Mouse (Mus musculus) urinary bladder, postnatal 25 days (tissue): Measurements from ENCODE around the gene Trim7.
"Not testable (repeated sequence)": the region's sequence is repeated elsewhere in the genome, so short reads cannot be mapped to it uniquely, and the experiment has no call there.

ENCODE experiments used
- DNase-seq: peaks from one replicate; pipeline ENCODE4 v3.0.0; 2022; ENCODE audit warnings: low spot score

The Trim7 gene

DNA sequence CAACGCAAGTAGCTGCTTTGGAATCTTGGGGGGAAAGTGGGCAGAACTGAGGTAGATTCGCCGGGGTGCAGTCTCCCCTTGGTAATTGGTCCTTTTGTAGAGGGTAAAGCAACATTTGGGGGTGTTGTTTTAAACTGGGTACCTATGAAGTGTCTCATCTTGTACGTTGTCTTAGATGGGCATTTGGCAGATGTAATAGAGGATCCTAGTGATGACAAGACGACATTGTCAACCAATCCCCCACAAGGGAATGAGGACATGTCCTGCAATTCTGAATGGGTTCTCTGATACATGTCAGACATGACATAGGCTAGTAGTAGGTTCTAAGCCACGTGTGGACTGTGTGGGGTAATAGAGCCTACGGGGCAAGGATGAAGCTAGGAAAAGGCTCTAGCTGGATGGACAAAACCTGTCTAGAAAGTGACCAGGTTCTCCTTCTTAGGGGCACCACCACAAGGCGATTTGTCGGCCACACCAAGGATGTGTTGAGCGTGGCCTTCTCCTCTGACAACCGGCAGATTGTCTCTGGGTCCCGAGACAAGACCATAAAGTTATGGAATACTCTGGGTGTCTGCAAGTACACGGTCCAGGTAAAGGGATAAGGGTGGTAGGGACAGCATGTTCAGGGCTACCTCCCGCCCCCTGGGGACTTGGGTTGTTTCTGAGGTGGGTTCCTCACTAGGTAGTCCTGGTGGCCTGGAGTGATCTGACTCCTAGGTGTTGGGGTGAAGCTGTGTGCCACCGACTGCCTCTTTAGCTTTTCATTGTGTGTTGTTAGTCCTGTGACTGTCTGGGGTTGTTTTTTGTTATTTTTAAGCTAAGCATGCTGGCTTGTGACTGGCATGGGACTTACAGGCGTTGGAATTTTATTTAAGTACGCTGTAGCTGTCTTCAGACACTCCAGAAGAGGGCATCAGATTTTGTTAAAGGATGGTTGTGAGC, 23.8 kb upstream of the Trim7 start:
- DNase-seq: no peak

DNA sequence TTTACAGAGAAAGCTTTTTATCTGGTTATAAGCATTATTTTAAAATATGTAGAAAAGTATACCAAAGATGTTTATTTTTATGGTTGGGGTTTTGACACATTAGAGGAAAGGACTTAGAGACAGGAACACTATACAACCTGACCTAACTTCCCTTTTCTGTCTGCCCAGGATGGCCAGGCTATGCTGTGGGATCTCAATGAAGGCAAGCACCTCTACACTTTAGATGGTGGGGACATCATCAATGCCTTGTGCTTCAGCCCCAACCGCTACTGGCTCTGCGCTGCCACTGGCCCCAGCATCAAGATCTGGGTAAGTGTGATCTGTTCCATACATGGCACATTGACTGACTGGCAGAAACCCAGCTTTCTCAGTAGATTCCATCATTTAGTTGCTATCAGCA, 22.0 kb upstream of the Trim7 start:
- DNase-seq: no peak

DNA sequence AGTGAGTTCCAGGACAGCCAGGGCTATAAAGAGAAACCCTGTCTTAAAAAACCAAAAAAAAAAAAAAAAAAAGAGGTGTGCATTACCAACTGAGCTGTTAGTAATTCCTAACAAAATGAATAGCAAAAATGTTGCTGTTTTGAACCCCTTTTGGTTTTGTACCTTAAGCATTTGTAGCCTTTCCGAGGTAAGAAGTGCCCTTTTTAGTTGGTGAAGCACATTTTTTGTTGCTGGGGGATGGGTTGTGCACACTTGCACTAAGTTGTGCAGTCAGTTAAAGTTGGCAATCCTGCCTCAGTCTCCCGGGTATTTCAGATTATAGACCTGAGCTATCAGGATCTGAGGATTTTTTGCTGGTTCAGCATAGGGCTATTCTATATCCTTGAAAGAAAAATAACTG, 21.0 kb upstream of the Trim7 start:
- DNase-seq: no peak

DNA sequence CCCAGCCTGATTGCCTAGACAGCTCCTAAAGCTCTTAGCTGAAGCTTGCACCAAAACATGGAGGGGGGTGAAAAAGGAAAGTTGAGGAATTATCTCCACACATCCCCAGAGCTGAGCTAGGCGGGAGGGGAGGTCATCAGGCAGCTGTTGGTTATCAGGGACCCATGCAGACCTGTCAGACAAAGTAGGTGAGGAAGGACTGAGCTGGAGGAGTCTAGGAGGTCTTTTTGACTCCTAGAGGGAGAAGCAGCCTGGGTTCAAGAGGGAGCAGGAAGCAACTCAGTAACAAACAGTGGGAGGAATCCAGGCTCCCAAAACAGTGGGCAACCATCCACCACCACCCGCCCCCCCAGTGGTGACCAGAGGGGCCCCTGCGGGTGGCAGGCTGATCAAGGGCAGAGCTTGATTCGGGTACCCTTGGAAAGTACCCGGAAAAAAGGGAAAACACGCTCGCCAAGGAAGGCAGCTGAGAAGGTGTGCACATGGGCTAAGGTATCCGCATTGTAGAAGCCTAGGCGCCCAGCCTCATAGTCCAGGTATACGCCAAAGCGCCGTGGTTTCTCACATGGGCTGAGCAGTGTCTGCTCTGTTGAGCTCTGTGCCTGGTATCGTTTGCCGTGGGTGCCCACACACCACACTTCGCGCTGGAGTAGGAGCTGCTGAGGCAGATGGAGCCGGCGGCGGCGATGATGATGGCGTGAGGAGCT, 18.9 kb upstream of the Trim7 start:
- no peak for DNase-seq

DNA sequence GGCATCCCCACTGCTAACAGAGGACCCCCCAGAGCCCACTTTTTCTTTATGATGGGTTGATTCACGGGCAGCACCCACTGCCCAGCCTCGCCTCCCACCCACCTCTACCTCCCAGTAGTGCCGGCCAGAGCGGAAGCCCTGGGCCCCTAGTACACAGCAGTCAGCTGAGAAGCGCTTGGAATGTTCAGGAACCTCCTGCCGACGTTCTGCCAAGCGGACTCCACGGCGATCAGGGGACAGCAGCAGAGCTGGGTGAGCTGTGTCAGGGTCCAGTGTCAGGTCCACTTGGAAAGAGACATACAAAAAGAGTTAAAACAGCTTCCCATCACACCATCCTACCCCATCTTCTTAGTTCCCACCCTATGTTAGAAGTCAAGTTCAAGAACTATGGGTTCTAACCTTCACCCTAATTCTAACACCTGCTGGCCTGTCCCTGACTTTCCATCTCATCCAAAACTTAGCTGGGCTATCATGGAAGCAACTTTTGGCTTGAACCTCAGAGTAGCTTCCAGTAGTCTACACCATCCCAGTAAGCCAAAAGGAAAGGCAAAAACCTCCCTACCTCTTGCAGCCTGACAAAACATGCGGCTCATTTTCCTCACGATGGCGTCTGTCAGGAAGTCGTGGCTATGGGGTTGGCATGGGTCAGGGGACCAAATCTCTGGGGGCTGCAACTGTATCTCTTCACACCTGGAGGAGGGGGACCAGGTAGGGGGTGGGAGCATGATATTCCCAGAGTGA, 18.2 kb upstream of the Trim7 start:
- no peak for DNase-seq

DNA sequence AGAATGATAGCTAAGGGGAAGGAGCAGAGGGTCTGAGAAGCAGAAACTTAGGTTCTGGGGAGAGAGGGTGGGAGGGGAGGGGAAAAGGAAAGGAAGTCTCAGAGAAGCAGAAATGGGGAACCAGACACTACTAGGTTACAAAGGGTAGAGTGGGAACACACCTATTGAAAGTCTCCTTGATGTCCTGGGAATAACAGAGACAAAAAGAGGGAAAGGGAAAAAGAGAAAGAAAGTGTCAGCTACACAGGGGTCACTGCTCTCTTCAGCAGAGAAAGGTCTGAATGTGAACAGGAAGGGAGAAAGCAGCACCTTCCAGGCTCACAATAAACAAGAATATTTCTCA, 17.7 kb upstream of the Trim7 start:
- DNase-seq: no peak

GRCm38 (mm10) chr11:48808737-48809433, 17.1 kb upstream of the Trim7 start:
- DNase-seq: no peak

DNA sequence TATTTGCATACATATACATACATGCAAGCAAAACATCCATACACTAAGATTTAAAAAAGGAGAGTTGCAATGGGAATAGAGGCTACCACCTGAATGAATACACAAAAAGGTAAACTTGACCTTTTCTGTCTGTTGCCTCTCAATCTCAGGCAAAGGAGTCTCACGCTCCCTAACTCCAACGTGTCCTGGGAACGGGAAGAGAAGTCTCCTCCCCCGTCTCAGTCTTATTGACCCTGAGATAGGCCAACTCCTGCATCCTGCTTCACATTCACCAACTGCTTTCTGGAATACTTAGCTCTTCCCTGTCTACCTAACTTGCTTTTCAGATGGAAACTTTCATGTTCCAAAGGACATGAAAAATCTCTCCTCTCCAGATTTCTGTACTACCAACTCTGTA, 16.5 kb upstream of the Trim7 start:
- no peak for DNase-seq

DNA sequence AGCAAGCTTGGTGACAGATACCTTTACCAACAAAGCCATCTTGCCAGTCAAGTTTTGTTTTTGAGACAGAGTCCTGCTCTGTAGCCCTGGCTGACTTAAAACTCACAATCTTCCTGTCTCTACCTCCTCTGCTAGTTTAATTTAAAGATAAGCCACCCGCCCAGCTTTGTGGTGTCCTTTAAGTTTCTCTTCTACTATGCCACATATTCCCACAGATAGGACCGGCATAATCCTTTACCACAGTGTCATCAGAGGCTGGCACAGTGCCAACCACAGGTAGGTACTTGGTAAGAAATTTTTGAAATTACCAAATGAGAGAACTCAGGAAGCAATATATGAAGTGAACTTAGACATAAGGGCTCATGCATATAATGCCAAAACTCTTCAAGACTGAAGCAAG, 15.8 kb upstream of the Trim7 start:
- no peak for DNase-seq

DNA sequence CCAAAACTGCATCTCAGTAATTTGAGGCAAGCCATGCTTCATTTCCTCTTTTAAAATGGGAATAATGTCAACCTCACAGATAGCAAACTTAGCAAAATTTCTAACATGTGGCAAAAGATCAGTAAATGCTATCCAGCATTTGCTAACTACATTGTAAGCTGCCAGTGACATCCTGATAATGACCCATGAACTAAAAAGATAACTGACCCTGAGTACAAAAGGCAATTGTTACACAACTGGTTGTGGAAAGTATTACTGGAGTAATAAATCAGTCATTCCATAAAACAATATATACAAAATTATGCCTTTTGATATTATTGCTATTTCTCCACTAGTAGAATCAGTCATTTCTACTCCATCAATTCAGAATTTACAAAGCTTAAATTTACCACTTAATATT, 12.2 kb upstream of the Trim7 start:
- DNase-seq: no peak

DNA sequence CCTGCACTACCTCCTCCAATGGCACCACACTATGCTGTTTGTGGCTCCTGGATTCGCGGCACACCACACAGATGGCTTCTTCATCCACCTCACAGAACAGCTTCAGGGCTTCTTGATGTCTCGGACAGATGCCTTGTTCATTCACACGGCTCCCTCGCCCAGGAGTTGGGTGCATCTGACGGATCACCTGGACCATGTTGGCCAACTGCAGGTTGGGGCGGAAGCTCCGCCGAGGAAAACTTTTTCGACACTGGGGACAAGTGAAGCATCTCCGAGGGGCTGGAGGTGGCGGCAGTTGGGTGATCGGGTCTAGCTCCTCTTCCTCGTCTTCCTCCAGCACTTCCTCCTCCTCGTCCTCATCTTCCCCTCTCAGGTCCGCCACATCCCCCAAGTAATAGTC, 10.1 kb upstream of the Trim7 start:
- DNase-seq: no peak

GRCm38 (mm10) chr11:48816281-48816781, 9.6 kb upstream of the Trim7 start:
- no peak for DNase-seq

DNA sequence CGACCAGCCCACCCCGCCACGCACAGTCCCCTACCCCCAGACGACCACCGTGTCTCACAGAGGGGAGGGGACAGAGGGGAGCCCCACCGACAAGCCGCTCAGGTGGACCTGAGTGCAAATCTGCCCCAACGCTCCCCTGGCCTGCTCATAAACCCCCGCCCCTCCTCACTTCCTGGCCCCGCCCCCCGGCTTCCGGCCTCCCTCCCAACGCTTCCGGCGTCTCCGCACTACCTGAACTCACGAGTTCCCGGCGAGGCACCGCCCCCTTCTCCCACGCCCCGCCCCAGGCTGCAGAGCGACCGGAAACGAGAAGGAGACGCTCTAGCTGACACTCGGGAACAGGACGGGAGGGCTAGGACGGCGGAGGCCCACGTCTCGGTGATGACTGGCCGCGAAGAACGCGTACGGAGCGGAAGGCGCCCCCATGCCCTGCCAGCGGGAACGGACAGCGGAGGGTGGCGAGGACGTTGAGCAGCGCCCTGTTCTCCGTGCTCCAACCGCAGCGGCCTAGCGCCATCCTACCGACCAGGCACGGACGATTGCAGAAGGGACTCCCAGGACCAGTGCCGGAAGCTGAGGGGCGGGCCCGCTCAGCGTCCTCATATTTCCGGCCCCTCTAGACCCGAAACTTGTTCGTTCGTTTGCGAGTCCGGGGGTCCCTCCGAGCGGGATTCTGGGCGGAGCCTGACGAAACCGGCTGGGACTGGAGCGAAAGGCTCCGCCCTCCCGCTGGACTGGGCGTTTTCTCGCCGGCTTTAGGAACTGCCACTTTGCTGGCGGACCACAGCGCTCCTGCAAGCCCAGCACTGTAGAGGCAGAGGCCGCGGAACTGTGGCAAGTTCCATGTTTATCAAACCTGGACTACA, 8.9 kb upstream of the Trim7 start, which contains the start of gene Trim41:
TSS of gene Trim41 (minus strand) at position 554 of the 866 bp plus-strand sequence.
- DNase-seq: peak; percentile 98

DNA sequence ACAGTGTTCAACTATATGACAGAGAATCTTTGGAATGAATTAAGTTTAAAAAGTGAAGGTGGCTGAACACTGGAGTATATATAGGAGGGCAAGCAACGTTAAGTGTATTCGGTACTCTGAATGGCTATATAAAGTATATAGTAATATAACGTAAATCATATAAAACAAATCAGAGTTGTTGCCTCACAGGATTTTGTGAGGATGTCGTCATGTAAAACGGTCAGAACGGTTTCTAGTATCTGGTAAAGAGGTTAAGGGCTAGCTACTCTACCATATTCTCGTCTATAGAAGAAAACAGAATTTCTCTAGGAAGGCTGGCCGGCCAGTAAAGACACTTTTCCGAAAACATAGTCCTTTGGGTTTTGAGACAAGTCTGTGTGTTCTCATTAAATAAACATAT, 8.1 kb upstream of the Trim7 start:
- DNase-seq: no peak

DNA sequence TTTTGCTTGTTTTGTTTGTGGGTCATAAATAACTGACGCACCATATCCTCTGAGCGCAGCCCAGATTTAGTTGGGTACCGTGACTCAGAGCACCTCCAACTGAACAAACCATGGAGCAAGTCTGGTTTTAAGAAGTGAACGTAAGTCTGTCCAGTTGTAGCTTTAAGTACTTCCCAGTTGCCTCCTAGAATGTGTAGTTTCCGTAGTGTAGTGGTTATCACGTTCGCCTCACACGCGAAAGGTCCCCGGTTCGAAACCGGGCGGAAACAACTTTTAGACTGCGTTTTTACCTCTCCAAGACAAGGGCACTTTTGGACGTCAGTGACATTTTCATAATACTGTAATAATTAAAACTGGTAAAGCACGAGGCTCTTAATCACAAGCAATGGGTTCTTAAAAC, 7.6 kb upstream of the Trim7 start:
- DNase-seq: peak; percentile 75

DNA sequence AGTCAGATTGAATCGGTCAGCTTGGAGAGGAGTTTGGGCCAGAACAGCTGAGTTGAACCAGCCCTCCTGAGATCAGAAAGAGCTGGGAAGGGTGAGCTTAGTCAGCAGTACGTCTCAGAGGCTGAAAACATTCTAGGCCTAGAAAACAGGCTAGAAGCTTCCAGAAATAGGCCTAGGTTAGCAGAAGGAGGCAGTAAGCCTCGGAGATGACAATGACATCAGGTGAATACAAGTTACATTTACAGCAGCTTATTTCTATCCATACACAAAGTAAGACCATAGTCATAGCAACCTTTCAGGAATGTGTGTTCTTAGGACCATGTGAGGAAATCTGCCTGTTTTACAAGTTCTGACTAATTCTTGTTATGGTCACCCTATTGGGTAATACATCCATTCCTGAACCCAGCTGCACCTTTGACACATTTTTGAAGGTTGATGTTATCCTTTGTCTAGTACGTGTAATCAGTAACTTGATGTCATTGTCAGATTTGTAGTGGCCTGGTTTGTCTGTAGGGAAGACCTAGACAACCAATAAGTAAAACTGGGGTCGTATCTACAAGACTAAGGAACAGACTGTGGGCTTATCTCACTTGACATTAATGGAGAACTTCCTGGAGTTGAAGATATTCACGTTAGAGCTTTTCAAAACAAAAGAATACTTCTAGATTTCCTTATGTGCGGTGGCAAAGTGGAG, 6.2 kb upstream of the Trim7 start:
- no peak for DNase-seq

DNA sequence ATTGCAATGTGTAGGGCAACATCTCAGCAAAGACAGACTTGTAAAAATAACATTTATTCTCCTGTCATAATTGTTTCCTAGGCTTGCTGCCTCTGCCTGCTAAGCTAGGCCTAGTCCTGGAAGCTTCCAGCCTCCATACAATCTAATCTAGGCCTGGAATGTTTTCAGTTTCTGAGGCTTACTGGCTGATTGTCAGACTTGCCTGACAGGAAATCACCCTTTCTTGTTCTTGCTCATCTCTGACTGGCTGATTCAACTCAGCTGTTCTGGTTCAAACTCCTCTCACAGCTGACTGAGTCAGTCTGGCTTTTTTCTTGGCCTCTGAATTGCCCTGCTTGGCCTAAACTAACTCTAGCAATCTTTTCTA, 5.6 kb upstream of the Trim7 start:
- no peak for DNase-seq

DNA sequence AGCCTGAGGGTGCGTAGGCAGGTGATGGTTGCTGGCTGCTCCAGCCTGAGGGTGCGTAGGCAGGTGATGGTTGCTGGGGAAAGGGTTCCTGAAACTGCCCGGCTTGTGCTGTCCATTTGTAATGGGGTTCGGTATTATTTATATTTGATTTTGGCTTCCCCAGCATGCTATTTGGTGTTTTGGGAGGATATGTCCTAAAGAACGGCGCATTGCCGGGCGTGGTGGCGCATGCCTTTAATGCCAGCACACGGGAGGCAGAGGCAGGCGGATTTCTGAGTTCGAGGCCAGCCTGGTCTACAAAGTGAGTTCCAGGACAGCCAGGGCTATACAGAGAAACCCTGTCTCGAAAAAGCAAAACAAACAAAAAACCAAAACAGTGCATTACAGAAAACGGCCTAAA, 4.6 kb upstream of the Trim7 start:
- not testable (repeated sequence) for DNase-seq

DNA sequence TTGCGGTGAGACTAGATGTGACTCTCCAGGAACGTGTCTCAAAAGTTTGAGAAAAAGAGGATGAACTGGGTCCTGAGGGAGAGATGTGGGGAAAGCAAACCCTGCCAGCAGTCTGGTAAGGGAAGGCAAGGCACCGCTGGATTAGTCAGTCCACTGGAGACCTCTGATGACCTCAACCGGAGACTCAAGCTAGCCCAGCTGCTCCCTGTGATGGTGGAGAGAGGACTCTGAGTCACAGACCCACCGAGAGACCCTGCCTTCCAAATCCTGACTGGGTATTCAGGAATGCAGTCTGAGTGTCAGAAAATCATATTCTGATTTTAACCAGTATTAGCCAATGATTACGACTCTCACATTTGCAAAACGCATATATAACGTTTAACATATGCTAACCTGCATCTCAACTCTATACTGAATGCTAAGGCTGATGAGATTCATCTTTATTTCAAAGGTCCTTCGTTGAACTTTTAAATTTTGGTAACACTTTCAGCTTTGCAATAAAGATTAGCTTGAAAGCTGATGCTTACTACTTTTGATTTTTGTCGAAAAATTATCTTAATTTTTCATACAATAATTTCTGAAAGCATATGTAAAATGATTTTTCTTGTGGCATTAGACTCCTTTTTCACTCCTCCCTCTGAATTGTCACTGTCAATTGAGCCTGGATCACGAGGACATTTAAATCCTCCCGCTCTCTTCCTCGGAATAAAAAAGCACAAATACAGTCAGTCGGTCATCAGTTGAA, 3.0 kb upstream of the Trim7 start:
- DNase-seq: no peak

GRCm38 (mm10) chr11:48823536-48823972, 2.4 kb upstream of the Trim7 start:
- DNase-seq: no peak
